Mouse (Mus musculus) ovary, postnatal 10 days (tissue): ENCODE results near the gene Ube2h.
A peak's percentile ranks its signal among the peaks of the same experiment; 100 is the strongest.
"Not testable (repeated sequence)": the region's sequence is repeated elsewhere in the genome, so short reads cannot be mapped to it uniquely, and the experiment has no call there.

ENCODE experiments used
- DNase-seq: peaks from one replicate; pipeline ENCODE4 v3.0.0; 2022; ENCODE audit warnings: low spot score

Gene Ube2h

GRCm38 (mm10) chr6:30304399-30304917 lies at the start of gene Ube2h:
Gene Ube2h, minus strand, starts transcription at chr6:30304539.
- peak; percentile 100 for DNase-seq

GRCm38 (mm10) chr6:30353661-30354060 lies 49.3 kb upstream of the Ube2h start:
- DNase-seq, result no peak

GRCm38 (mm10) chr6:30352762-30353161 lies 48.4 kb upstream of the Ube2h start:
- DNase-seq, result no peak

- DNase-seq, result no peak
These were observed 47.0 kb upstream of the Ube2h start for GRCm38 (mm10) chr6:30351290-30351689.

GRCm38 (mm10) chr6:30347288-30347801 lies 43.0 kb upstream of the Ube2h start:
- DNase-seq, result no peak

- DNase-seq, result no peak
These were observed 42.4 kb upstream of the Ube2h start for GRCm38 (mm10) chr6:30346737-30347136.

GRCm38 (mm10) chr6:30344032-30344431 lies 39.7 kb upstream of the Ube2h start:
- DNase-seq, result no peak

GRCm38 (mm10) chr6:30340231-30340873 lies 36.0 kb upstream of the Ube2h start:
- DNase-seq, result no peak

- no peak for DNase-seq
These were observed 32.6 kb upstream of the Ube2h start for GRCm38 (mm10) chr6:30336912-30337311.

GRCm38 (mm10) chr6:30332262-30332661 lies 27.9 kb upstream of the Ube2h start:
- DNase-seq, result no peak

GRCm38 (mm10) chr6:30330706-30331105 lies 26.4 kb upstream of the Ube2h start:
- DNase-seq, result no peak

GRCm38 (mm10) chr6:30325932-30326501 lies 21.7 kb upstream of the Ube2h start:
- DNase-seq, result no peak

- DNase-seq, result no peak
These were observed 16.7 kb upstream of the Ube2h start for GRCm38 (mm10) chr6:30321002-30321401.

GRCm38 (mm10) chr6:30319216-30319615 lies 14.9 kb upstream of the Ube2h start:
- DNase-seq, result no peak

GRCm38 (mm10) chr6:30312006-30312405 lies 7.7 kb upstream of the Ube2h start:
- DNase-seq, result no peak

GRCm38 (mm10) chr6:30308751-30309150 lies 4.4 kb upstream of the Ube2h start:
- DNase-seq, result no peak

- DNase-seq, result no peak
These were observed 3.4 kb upstream of the Ube2h start for GRCm38 (mm10) chr6:30307691-30308090.

- DNase-seq, result not testable (repeated sequence)
These were observed 454 bp downstream of the Ube2h start for GRCm38 (mm10) chr6:30303771-30304398.

GRCm38 (mm10) chr6:30302781-30303631 lies 1.3 kb downstream of the Ube2h start:
- peak; percentile 10 for DNase-seq

GRCm38 (mm10) chr6:30302156-30302555 lies 2.2 kb downstream of the Ube2h start:
- DNase-seq, result no peak

GRCm38 (mm10) chr6:30300901-30301300 lies 3.4 kb downstream of the Ube2h start:
- peak; percentile 13 for DNase-seq

- peak; percentile 56 for DNase-seq
These were observed 4.0 kb downstream of the Ube2h start for GRCm38 (mm10) chr6:30300372-30300771.
